Mouse (Mus musculus) lung, postnatal 0 days (tissue): ENCODE measurements around the gene Glt1d1. TPM values are rescaled to one million over a fixed set of nuclear protein-coding genes. Genes with fewer than 3 reads are reported as not detected.

Experiments
- ATAC-seq: fragments of 200-750 bp; cut with Nextera tagmentation; 2 replicates; pipeline ENCODE4 v1.8.0; 2017; ENCODE audit warnings: moderate library complexity
- DNase-seq: peaks from one replicate; pipeline ENCODE4 v3.0.0-alpha.2; 2016; ENCODE audit warnings: low spot score
- H3K27ac ChIP-seq: fragments of 300-500 bp; sonication (generic); 2 replicates; pipeline ENCODE4 v1.5.1; 2014; ENCODE audit warnings: antibody characterized with exemption, mild to moderate bottlenecking, low read length, mixed read lengths
- H3K27me3 ChIP-seq: fragments of 300-500 bp; sonication (generic); replicated peaks from 2 replicates; pipeline ENCODE4 v1.6.1; 2014; ENCODE audit warnings: low read length, mixed read lengths; ENCODE audit not compliant: insufficient read depth
- H3K36me3 ChIP-seq: fragments of 300-500 bp; sonication (generic); 2 replicates; pipeline ENCODE4 v1.6.1; 2014; ENCODE audit warnings: low read length, mixed read lengths; ENCODE audit not compliant: insufficient read depth
- H3K4me1 ChIP-seq: fragments of 300-500 bp; sonication (generic); 2 replicates; pipeline ENCODE4 v1.6.1; 2014; ENCODE audit warnings: antibody characterized with exemption, low read depth, low read length, mixed read lengths; ENCODE audit not compliant: insufficient read depth
- H3K4me2 ChIP-seq: fragments of 300-500 bp; sonication (generic); replicated peaks from 2 replicates; pipeline ENCODE4 v1.6.1; 2014; ENCODE audit warnings: low read depth, mild to moderate bottlenecking, low read length, moderate library complexity, mixed read lengths
- H3K4me3 ChIP-seq: fragments of 300-500 bp; sonication (generic); 2 replicates; pipeline ENCODE4 v1.5.1; 2014; ENCODE audit warnings: low read depth, low read length
- H3K9ac ChIP-seq: fragments of 300-500 bp; sonication (generic); replicated peaks from 2 replicates; pipeline ENCODE4 v1.6.1; 2014; ENCODE audit warnings: low read depth, mild to moderate bottlenecking
- H3K9me3 ChIP-seq: fragments of 300-500 bp; sonication (generic); 2 replicates; pipeline ENCODE4 v1.6.1; 2016; ENCODE audit warnings: low read length, mixed read lengths
- CTCF ChIP-seq: IDR thresholded peaks from 2 replicates; pipeline ENCODE4 v1.5.1; 2016; ENCODE audit warnings: antibody characterized with exemption, mild to moderate bottlenecking
- EP300 ChIP-seq: IDR thresholded peaks from 2 replicates; pipeline ENCODE4 v1.6.1; 2016; ENCODE audit warnings: antibody characterized with exemption, mild to moderate bottlenecking, control low read depth
- WGBS: fragments of 180-500 bp; shearing (Covaris S2); extraction: QIAGEN DNeasy Blood & Tissue Kit; methylation state at CpG from one replicate; pipeline ENCODE4 v1.1.7; 2014; 5-methylcytosine and 5-hydroxymethylcytosine counted together
- polyA plus RNA-seq: library from polyadenylated mRNA; unstranded; fragments of >200 nt; fragmentation: Nextera tagmentation; extraction: Ambion mirVana; gene quantifications from 2 replicates; pipeline ENCODE4 v1.2.1, GENCODE M21; 2015

Gene Glt1d1
- polyA plus RNA-seq, 1 experiment from 2014 or later = 0.19 TPM

DNA sequence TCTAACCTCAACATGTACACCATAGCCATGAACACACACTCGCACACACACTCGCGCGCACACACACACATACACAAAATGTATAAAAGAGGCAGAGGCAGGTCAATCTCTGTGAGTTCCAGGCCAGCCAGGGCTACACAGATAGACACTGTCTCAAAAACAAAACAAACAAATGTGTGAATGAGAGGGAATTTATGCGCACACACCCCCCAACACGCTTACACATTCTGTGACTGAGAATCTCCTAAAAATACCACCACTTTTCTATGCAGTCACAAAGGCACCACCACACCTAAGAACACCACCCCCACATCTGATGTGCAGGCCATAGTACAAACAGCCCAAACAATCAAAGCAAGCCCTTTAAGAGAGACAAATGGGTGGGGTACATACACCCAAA, 19.7 kb upstream of the Glt1d1 start:
- Histone ChIP-seq H3K27ac (no peak overlapping the region), H3K4me3 (no peak overlapping the region), H3K4me2 (no peak overlapping the region), H3K36me3 (peaks cover 9% of the 10 kb centered on the region; the same call in 1 of the 2 replicates), H3K27me3 (no peaks in the 10 kb centered on the region), H3K9me3 (no peaks in the 10 kb centered on the region), H3K4me1 (peaks cover 30% of the 10 kb centered on the region), H3K9ac (no peak overlapping the region)
- TF ChIP-seq CTCF (no peak), EP300 (no peak)
- ATAC-seq = no peak
- no peak for DNase-seq
- 93% methylated on average over 6 of the region's 6 CpGs for WGBS

DNA sequence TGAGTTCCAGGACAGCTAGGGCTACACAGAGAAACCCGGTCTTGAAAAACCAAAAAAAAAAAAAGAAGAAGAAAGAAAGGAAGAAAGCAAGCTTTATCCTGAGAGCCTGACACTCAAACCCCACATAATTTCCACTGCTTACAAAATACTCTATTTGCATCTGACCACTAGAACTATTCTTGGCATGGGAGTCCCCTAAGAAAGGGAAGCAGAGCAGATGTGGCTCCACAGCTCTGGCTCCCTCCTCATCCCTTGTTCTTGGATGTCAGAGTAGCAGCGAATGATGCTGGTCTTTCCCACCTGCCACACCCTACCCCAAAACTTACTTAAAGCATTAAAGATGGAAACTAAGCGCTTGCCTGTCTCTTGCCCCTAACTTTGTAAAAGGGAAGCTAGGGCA, 16.6 kb upstream of the Glt1d1 start:
- Histone ChIP-seq H3K27me3 (no peaks in the 10 kb centered on the region), H3K9me3 (no peaks in the 10 kb centered on the region), H3K27ac (no peak overlapping the region), H3K4me3 (peak overlapping the region; percentile 94; the same call in 1 of the 2 replicates), H3K9ac (peak overlapping the region; percentile 96; the same call in 1 of the 2 replicates), H3K36me3 (no peaks in the 10 kb centered on the region), H3K4me2 (peak overlapping the region; percentile 95), H3K4me1 (peaks cover 30% of the 10 kb centered on the region)
- TF ChIP-seq CTCF (no peak), EP300 (no peak)
- ATAC-seq = no peak
- 64% methylated on average over 3 of the region's 3 CpGs for WGBS
- DNase-seq = peak; percentile 30

DNA sequence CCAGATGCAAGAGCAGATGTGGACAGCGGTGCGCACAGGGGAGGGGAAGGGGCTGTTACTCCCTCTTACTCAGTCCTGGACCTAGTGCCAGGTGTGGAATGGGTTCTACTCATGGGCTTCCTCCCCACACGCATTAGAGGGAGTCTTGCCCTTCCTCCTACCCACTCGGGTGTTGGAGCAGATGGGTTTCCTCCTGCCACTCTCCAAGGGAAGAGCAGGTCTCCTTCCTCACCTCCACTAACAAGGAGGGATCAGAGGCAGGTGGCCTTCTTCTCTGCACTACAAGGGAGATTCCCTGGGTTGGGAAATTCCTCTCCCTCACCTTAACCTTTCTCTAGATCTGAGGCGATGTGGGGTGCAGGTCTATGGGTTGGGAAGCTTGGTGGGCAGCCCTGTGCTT, 15.9 kb upstream of the Glt1d1 start:
- Histone ChIP-seq H3K9ac (peak overlapping the region; percentile 96), H3K27me3 (no peaks in the 10 kb centered on the region), H3K9me3 (no peaks in the 10 kb centered on the region), H3K36me3 (no peaks in the 10 kb centered on the region), H3K27ac (0 out of 2 replicates have a peak overlapping the region, but pooled peaks have one; percentile 14), H3K4me3 (peak overlapping the region; percentile 94), H3K4me2 (peak overlapping the region; percentile 95), H3K4me1 (peaks cover 30% of the 10 kb centered on the region)
- DNase-seq (no peak), ATAC-seq (no peak)
- TF ChIP-seq EP300 (no peak), CTCF (no peak)
- WGBS = 9% methylated on average over 5 of the region's 5 CpGs

DNA sequence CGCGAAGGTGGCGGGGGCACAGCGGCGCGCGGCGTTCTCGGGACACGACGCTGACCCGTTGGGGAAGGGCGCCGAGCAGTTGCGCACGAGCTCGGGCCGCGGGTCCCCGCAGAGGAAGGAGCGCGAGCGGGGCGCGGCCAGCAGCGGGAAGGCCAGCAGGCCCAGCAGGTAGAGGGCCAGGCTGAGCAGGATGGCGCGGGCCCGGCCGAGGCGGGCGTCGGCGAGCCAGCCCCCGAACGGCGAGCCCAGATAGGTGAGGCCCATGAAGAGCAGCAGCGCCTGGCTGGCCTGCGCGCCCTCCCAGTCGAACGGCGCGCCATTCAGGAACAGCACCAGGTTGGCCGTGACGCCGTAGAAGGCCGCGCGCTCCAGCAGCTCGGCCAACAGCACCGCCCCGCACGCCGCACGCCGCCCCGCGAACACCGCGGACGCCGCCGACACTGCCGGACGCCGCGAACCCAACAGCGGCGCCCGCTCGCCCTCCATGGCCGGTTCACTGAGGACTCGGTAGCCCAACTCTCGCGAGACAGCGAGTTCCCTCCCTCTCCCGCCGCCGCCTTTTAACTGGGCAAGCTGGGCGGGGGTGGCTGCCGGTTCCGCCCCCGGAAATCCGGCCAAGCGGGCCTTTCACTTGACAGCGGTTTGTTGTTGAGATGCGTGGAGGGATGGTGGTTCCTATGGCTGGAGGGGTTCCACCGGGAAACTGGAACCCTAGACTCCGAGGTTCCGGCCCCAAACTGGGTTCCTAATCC, 15.0 kb upstream of the Glt1d1 start:
- DNase-seq (peak; percentile 98), ATAC-seq (peak; percentile 95)
- H3K27ac ChIP-seq = peak overlapping the region; percentile 89
- H3K27me3 ChIP-seq = no peaks in the 10 kb centered on the region
- H3K9ac ChIP-seq = peak overlapping the region; percentile 96
- peak overlapping the region; percentile 94 for H3K4me3 ChIP-seq
- peaks cover 30% of the 10 kb centered on the region for H3K4me1 ChIP-seq
- TF ChIP-seq EP300 (peak; percentile 92), CTCF (no peak)
- under 1% methylated on average over 61 of the region's 91 CpGs for WGBS
- H3K9me3 ChIP-seq = no peaks in the 10 kb centered on the region
- peak overlapping the region; percentile 95 for H3K4me2 ChIP-seq
- no peaks in the 10 kb centered on the region for H3K36me3 ChIP-seq

DNA sequence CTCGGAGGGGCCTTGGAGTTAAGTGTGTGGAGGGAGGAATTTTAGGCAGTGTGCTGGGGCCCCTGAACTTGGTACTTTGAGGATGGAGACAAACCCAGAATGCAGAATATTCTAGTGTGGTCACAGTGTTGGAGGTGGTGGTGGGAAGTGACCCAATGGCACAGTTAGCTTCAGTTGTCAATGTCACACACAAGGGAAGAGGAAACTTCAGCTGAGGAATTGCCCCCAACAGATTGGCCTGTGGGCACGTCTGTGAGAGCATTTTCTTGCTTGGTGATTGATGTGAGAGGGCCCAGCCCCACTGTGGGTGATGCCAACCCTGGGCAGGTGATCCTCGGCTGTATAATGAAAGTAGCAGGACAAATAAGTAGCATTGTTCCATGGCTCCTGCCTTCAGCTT, 13.2 kb upstream of the Glt1d1 start:
- Histone ChIP-seq H3K27me3 (no peaks in the 10 kb centered on the region), H3K4me2 (no peak overlapping the region), H3K9ac (no peak overlapping the region), H3K4me3 (no peak overlapping the region), H3K36me3 (no peaks in the 10 kb centered on the region), H3K27ac (no peak overlapping the region), H3K9me3 (no peaks in the 10 kb centered on the region), H3K4me1 (peaks cover 24% of the 10 kb centered on the region)
- no peak for TF ChIP-seq CTCF
- TF ChIP-seq EP300 = no peak
- no peak for ATAC-seq
- DNase-seq = no peak
- WGBS = 67% methylated on average over 3 of the region's 3 CpGs

DNA sequence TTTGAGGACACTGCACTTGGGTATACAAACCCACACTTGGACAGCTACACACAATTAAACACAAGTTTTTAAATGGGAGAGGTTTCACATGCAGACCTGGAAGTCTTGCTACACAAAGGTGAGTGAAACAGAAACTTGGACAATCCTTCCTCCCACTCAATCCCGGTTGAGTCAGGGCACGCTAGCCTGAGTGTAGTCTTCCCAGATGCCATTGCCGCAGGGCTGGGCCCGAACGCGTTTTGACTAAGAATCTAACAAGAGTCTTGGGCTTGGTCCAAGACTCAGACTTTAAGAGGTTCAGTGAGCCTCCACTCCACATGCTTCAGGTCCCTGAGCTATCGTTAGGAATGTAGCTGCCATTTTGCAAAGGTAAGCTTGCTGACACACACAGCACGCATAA, 11.7 kb upstream of the Glt1d1 start:
- Histone ChIP-seq H3K4me1 (peaks cover 11% of the 10 kb centered on the region), H3K4me2 (no peak overlapping the region), H3K9me3 (no peaks in the 10 kb centered on the region), H3K36me3 (no peaks in the 10 kb centered on the region), H3K4me3 (no peak overlapping the region), H3K27ac (no peak overlapping the region), H3K9ac (no peak overlapping the region), H3K27me3 (no peaks in the 10 kb centered on the region)
- 52% methylated on average over 8 of the region's 8 CpGs for WGBS
- DNase-seq (peak; percentile 11), ATAC-seq (no peak; the same call in 1 of the 2 replicates)
- no peak for TF ChIP-seq CTCF
- no peak for TF ChIP-seq EP300
